Mouse (Mus musculus) telencephalon, adult 2 months (tissue): ENCODE measurements around the gene Garnl3.
"Not testable (repeated sequence)": the region's sequence is repeated elsewhere in the genome, so short reads cannot be mapped to it uniquely, and the experiment has no call there.

Experiments
- DNase-seq: peaks from one replicate; pipeline ENCODE4 v3.0.0-alpha.2; 2011; ENCODE audit warnings: low read depth, low spot score

Garnl3 gene

DNA sequence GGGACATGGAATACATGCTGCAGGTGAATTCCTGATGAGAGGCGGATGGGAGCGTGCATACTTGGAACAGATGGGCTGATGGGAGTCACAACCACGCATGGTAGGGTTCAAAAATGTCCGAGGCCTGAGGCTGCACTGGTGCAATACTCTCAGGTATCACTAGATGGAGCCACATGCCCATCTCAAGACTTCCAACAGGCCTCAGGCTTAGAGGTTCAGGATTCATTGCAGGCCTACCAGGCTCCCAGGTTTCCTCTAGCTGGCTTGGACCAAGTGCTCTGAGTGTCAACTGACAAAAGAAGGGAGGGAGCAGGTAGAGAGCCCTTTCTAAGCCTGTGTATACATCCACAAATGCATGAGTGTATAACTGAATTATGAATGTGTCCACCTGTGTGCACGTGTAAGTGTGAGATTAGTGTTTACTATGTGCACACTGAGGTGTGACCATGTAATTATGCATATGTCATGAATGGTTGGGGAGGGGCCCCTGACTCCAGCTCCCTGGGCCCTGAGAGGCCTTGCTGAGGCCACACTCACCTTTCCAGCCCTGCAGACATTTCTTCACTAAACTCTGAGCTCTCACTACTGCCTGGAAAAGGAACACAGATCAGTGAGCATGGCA, 23.4 kb upstream of the Garnl3 start:
- no peak for DNase-seq

DNA sequence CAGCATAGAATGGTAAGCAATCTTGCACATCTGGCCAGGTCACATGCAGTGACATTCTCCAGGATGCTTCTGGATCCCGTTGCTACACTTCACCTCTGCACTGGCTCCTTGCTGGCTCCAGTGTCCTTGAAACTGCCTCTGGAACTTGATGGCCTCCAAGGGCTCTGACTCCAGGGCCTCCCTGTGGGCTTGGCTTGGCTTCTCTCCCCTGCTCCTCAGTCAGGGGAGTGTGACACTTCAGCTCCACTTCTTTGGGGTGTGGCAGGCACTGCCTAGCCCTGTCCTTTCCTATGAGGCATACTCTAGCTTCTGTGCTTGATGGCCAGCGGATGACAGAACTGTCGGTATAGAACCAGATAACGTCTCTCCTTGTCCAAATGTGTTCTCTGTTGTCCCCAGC, 15.5 kb upstream of the Garnl3 start:
- DNase-seq: no peak

DNA sequence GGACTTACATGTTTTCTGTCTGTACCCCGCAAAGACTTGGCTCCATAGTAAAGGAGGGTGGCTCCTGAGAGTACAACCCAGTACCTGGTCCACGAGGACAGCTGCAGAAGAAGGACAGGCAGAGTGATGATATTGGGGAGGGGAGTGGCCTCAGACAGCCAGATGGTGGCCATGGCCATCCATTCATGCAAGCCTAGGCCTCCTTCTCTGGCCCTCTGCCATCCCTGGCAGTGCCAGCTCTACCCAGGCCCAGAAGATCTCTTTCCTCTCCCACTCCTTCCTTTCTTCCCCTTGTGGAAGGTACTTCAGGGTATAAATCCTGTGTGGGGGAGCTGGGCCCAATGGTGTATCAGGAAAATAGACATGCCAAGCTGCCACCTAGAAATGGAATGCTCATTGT, 11.8 kb upstream of the Garnl3 start:
- DNase-seq: no peak

DNA sequence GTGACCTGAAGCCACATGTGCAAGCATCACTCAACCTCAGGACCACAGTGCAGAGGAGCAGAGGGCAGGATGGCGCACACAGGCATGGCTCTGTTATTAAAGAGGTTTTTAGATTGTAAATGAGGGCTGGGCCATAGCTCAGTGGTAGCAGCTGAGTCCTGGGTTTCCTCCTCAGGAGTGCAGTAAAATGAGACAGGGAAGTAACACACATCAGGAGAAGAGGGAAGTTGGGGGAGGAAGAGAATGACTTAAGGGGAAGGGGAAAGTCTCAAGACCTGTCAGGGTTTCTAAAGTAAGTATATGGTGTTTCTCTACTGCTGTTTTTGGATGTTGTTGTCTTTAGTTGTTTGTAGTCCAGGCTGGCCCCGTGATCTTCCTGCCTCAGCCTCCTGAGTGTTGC, 7.0 kb upstream of the Garnl3 start:
- DNase-seq: no peak

DNA sequence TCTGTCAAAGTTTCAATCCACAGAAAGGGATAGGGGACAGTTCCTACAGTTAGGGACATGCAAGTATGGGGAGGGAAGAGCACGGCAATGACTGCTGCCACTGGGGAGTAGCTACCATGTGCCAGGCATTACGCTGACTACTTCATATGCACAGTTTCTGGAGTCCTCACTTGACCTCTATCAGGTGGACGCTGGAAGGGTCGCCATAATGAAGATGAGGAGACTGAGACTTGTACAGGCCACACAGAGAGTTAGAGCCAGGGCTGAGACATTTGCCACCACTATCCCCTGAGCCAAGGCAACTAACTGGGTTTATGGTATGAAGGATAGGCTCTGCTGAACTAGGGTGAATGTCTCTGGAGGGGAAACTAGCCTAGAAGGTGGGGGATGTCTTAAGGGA, 6.3 kb upstream of the Garnl3 start:
- DNase-seq: no peak

DNA sequence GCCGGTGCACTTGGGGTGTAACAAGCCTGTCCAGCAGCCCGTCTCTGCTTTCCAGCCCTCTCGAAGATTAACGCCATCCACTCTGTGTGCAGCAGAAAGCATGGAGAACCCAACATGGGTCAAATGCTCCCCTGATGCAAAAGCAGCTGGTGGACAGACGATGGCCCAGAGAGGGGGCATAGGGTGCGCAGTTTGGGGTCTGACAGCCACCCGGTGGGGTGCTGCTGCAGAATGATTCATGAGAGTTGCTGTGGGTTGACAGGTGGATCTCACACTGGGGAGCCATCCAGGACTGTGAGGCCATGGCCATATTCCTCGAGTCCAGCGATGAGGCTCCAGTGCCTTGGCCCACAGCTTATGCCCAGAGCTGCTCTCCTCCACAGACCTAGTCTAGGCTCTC, 5.8 kb upstream of the Garnl3 start:
- no peak for DNase-seq

DNA sequence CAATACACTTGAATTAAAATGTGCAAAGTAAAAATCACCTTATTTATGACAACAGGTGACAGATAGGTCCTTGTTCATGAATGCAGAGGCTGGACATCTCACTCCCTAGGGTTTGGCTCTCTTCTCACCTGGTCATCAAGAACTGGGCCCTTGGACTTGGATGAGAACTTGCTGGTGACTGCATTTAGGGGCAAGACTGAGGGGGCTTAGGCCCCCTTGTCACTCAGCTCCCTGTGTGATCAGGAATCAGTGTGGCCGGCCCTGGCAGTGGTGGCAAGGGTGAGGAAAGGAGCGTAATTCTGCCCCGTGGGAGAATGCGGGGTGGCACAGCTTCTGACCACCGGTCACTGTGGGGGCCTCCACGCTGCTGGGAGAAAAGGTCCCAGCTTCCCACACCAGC, 4.9 kb upstream of the Garnl3 start:
- no peak for DNase-seq

DNA sequence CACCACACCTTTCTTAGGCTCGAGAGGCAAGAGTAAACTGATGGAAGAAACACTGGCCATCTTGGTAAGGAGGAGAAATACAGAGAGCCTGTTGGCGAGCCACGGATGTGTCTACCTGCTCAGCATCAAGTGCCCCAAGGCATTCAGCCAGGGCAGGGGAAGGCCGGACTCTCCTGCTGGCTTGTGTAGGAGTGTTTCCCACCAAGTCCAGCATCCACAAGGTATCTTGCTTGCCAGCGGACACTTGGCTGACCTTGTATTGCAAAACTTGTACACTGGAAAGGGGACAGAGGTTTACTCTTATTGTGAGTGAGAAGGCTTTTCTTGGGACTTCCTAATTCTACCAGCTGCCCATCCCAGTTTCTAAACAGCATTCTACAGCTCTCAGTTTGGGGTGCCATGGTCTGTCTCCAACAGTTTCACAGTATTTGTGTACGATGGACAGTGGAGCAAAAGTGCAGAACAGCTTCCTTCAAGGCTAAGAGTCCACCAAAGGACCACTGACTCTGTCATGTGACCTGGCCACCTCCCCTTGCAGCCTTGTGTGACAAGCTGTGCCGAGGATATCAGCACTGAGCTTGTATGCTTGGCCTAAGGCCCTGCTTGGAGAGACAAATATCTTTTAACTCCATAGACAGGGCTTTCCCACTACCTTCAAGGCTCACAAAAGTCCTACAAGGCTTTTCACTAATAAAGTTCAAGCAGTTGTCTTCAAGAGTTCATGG, 3.5 kb upstream of the Garnl3 start:
- no peak for DNase-seq

DNA sequence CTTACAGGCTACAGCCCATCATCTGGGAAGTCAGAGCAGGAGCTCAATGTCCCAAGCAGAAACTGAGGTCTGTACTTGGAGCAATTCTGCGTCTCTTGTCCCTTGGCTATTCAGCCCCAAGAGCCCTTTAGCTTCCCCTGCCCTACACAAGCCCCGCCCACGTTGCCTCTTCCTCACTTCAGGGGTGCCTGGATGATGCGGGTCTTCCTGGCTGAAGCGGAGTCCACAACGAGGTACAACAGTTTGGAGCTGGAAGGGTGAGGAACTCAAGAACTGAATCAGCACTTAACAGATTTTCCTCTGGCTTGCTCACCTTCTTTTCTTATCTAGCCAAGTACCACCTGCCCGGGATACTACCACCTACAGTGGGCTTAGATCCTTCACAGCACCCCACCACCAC, 852 bp upstream of the Garnl3 start:
- no peak for DNase-seq

DNA sequence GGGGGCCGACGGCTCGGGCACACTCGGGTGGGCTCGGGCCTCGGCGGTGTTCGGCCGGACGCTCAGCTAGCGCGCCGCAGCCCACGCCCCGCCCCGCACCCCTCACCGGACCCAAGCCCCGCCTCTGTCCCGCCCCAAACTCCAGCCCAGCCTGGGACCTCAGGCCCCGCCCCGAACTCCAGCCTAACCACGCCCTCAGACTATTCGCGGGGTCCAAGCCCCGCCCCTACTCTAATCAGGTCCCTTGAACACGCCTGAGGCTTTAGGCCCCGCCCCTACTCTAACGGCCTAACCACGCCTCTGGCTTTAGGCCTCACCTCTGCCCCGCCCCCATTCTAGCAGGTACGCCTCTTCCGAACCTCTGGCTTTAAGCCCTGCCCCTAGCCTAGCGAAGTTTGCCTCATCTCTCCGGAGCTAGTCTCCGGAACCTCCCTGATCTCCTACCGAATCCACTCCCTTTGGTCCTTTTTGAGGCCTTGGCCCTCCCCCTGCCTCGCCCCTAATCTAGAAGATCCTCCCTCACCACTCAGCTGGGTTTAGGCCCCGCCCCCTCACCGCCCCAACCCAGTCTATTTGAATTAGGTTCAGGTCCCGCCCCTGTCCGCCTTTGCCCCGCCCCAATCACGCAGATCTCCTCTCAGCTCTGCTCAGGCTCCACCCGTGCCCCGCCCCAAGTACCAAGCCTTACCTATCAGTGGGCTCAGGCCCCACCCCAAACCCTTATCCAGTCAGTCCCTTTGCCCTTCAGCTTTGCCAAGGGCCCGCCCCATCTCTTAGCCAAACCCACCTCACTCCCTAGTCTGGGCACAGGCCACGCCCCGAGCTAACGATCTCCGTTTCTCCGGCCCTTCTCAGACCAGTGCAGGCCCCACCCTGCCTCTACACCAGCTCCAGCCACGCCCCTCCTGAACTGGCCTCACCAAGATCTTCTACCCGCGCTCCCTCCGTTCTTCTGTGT, 649 bp downstream of the Garnl3 start:
- DNase-seq: peak; percentile 97

DNA sequence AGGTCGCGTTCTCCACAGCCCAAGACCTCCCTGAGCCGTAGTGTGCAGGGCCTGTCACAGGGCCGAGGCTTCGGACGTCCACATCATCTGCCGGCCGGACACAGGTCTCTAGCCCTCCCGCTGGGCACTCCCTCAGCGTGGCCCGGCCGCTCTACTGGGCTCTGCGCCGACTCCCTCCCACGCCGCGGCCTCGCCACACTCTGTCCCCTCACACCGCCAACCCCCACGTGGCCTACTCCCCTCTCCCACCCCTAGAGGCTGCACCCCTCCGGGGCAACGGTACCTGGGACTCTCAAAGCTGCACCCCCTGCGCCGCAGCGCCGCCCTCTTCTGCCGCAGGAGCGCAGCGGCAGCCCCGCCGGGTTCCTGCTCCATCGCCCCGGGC, 1.3 kb downstream of the Garnl3 start:
- no peak for DNase-seq

DNA sequence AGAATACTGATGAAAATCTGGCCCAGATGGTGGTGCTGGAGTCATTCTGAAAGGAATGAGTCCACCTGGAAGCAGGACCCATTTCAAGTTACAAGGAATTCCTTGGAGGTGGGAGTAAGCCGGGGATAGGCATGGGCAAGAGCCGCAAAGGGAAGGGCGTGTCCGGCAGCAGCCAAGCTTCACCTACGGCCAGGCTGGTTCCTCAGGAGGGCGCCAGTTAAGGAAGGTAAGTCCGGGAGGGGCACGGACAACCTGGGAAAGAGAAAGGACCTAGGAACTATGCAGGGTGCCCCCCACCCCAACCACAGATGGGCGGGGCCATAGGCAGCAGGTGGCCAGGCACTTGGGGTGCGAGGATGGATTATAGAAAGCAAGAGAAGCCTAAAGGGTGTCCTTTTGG, 1.8 kb downstream of the Garnl3 start:
- DNase-seq: no peak

DNA sequence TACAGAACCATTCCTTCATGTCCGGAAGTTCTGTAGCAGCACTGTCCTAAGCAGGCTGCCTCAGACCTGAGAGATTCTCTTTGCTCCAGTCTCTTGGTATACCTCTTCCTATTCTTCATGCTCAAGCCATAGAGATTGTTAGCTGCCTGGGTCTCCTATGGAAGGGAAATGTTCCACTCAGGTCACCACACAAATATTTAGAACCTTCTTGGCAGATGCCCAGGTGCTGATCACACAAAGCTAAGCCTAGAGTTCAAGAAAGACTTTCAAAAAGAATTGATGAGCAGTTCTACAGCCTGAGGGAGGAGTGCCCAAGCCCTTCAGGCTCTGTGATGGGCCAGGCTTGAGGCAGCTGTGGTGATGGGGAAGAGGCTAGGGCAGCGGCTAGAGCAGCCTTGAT, 2.4 kb downstream of the Garnl3 start:
- no peak for DNase-seq

DNA sequence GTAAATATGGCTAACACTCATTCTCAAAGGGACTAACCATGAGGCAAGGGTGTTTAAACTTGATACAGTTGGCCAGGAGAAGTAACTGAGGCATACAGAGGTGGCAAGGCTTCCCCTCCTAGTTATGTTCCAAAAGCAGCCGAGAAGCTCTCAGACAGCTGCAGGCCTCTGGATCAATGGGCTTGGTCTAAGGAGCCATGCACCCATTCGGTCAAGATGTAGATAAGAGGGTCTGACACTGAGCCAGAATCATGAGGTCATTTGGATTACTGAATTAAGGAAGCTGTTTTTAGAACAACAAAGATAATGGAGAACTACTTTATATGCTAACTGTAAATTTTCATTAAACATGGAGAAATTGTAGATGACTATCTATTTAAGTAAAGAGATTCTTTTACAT, 4.2 kb downstream of the Garnl3 start:
- DNase-seq: no peak

DNA sequence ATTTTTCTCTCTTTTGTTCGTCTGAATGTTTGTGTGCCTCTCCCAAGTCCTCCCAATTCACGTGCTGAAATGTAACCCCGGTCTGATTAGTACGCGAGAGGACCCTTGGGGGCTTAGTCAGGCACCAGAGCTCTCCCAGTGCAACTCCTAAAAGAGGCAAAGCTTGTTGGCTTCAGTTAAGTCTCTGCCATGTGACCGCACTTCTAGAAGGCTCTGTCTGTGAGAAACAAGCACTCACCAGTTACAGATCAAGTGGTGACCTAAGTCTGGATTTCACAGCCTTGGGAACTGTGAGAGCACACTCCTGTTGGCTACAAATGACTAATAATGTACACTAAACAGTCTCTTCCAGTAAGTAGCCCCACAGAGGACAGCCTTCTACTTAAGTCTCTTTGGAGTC, 8.6 kb downstream of the Garnl3 start:
- no peak for DNase-seq

DNA sequence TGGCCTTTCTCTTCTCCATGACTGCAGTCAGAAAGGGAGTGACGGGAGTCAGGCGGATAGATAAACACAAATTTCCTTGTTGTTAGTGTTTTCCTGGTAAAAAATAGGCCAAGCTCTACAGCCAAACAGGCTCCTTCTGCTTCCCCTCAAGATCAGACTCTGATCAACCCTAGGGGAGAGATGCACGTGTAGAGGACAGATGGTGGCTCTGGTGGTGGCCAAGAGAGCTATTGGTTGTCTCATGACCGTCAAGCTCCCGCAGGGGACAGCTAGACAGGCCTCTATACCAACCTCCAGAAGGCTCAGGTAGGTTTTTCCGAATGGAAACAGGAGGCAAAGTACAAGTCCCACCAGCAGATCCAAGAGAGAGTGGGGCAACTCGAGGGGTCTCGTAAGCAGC, 30.9 kb downstream of the Garnl3 start:
- DNase-seq: no peak

DNA sequence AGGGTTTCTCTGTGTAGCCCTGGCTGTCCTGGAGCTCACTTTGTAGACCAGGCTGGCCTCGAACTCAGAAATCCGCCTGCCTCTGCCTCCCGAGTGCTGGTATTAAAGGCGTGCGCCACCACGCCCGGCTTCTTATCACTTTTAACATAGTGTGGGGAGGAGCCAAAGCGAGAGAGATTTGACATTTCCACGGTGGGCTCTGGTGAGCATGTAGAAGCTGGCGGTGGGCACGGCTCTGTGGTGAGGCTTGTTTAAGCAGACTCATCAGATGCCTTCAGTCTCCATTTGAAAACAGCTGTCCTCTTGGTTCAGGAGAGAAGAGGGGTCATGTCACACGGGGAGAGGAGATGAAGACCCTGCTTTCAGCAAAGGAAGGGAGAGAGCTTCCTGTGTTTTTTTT, 34.1 kb downstream of the Garnl3 start:
- DNase-seq: not testable (repeated sequence)

DNA sequence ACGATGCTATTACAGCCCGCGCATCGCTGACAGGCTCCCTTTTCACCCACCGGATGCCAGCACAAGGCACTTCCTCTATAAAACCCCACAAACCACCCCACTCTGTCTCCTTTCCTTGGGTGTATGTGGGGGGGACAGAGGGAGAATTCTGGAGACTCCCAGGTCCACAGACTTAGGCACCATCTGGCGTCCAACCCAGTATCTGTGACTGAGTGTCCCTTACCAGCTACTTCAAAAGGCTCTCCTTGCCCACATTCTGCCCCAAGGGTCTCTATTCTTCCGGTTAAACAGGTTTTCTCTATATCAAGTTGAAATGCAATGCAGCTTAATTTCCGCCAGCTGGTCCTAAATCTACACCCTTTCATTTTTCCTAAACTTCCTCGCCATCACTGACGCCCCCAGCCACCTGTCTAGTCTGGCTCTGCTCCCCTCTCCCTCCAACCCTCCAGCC, 36.2 kb downstream of the Garnl3 start:
- DNase-seq: no peak

DNA sequence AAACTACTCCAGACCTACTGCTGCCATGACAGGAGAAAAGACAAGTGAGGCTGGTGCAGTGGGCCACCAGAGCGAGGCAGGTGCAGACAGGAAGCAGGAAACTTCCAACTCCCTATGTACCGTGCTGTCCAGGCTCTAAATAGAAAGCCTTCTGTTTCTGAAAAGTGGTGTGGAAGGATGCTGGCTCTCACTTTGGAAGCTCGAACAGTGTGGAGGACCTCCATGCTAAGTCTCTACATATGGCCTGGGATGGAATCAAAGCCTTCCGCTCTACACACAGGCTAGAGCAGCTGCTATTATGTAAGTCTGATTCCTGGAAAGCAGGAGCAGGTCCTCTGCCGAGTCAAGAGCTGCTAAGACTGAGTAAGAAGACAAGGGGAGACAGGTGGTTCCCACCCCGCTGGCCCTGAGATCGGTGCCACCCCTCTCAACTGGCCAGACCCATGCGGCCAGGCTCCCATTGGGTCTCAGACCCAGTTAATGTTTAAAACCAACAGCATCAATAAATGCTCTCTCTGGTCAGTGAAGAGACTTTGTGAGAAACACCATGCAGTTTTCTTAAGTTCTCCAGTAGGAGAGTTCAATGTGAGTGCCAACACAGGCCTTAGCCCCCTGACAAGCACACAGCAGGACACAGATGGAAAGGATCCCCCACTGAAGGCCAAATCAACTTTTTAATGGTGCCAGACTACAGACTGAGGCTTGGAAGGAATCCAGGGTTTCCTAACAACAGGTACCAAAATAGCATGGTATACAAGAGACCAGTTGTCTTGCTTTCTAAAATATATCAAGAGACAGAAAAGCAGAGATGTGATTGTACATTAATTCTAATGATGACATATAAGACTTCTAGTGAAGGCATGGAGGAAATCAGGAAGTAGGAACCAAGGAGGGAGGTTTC, 40.6 kb downstream of the Garnl3 start:
- peak; percentile 74 for DNase-seq

DNA sequence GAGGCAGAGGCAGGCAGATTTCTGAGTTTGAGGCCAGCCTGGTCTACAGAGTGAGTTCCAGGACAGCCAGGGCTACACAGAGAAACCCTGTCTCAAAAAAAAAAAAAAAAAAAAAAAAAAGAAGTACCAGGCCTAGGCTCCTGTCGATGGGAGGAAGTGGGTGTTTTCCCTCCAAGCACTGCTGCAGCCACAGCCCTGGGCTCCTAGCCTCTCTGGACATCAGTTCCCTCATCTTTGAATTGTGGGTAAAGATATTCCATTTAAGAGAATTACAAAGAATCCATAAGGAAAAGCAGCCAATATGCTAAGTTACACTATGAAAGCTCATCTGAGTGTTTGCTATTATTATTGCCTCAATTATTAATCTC, 41.4 kb downstream of the Garnl3 start:
- DNase-seq: not testable (repeated sequence)

DNA sequence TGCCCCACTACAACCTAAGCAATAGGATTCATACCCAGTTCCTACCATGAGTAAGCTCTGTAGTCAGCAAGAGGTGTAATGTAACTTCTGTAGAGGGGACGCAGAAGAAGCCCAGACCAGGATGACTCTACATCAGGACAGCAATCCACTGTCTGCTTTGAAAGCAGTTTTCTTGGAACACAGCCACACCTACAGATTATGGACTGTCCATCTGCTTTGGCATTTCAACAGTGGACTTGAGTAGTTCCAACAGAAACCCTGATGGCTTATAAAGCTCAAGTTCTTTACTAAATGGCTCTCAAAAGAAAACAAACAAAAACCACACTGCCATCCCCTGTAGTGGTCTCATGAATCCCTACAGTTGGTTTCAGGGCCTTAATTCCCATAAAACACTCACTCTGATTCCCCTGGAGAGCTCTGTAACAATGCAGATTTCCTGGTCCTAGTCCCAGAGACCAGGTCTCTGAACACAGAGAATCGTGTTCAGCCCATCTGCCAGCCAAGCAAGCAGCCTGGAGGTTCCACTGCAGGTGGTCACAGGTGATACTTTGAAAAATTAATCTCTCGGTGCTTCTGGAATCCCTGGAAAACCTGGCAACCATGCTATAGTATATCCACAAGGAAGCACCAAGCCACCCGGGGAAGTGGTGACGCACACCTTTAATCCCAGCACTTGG, 42.0 kb downstream of the Garnl3 start:
- DNase-seq: no peak
